Mouse (Mus musculus): ENCODE results near the gene Tmem136.

DNA sequence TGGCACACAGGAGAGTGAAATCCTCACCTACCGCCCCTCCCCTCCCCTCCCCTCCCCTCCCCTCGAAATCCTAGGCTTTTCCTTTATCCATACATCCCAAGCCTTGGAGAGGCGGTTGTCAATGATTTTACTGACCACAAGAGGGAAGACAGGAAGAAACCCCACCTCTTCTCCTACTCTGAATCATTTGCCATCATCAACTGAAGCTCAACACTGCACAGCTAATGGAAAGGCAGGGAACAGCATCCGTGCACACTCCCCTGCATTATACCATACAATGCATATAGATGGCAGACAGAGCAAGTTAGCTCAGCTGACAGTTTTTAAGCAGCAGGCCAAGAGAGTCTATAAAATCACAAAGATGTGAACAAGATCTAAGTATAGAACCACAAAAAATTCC lies 45.2 kb downstream of the Tmem136 start:
- no peak for TF ChIP-seq CTCF (IDR thresholded peaks at IDR 0.05; ENCODE audit: low read depth)
- TF ChIP-seq EP300 (IDR thresholded peaks at IDR 0.05; ENCODE audit: low read depth) = no peak
